Mouse (Mus musculus): ENCODE measurements at regions not wholly inside any gene's neighbourhood (a gene's known extent, or its start where the extent isn't known, plus 50 kb on each side); places are given as distances from the start of the nearest gene placed in this dataset.

- TF ChIP-seq POLR2A (IDR thresholded peaks at IDR 0.05; ENCODE audit: low read depth, low read length) (no peak), CTCF (conservative IDR thresholded peaks at IDR 0.05; ENCODE audit: insufficient read depth, insufficient read length, low read depth, low read length) (no peak)
Measured at GRCm38 (mm10) chr4:105690716-105691115, 99.0 kb upstream of the Gm12728 start.
